Mouse (Mus musculus) hindbrain, embryonic 15.5 days (tissue): ENCODE measurements around the gene 4930442H23Rik. TPM values are rescaled to one million over a fixed set of nuclear protein-coding genes. Genes with fewer than 3 reads are reported as not detected.

Experiments used
- polyA plus RNA-seq: library from polyadenylated mRNA; unstranded; fragments of >200 nt; fragmentation: Nextera tagmentation; extraction: Ambion mirVana; gene quantifications from 2 replicates; pipeline ENCODE4 v1.2.1, GENCODE M21; 2015

4930442H23Rik gene
- polyA plus RNA-seq, 1 experiment from 2014 or later: 0.31 TPM

Other genes starting within 250 kb of the 4930442H23Rik start
- 19.1 and 21.4 TPM in 2 replicates for gene Gng7, start 168.9 kb downstream of the 4930442H23Rik start, polyA plus RNA-seq
- 71.6 and 81.6 TPM in 2 replicates for gene Diras1, start 158.2 kb downstream of the 4930442H23Rik start, polyA plus RNA-seq
- 46.3 and 53.0 TPM in 2 replicates for gene Slc39a3, start 146.4 kb downstream of the 4930442H23Rik start, polyA plus RNA-seq
- gene Sgta, start 123.7 kb downstream of the 4930442H23Rik start, polyA plus RNA-seq: 310 and 331 TPM in 2 replicates
- gene Thop1, start 113.8 kb downstream of the 4930442H23Rik start, polyA plus RNA-seq: 51.2 and 51.3 TPM in 2 replicates
- gene Creb3l3, start 85.0 kb downstream of the 4930442H23Rik start, polyA plus RNA-seq: 0.30 and 0.39 TPM in 2 replicates
- gene Map2k2, start 77.9 kb downstream of the 4930442H23Rik start, polyA plus RNA-seq: 248 and 259 TPM in 2 replicates
- gene Zbtb7a, start 48.6 kb downstream of the 4930442H23Rik start, polyA plus RNA-seq: 15.3 and 16.2 TPM in 2 replicates
- 52.2 and 61.2 TPM in 2 replicates for gene Pias4, start 15.9 kb downstream of the 4930442H23Rik start, polyA plus RNA-seq
- 532 and 536 TPM in 2 replicates for gene Eef2, start 7.2 kb downstream of the 4930442H23Rik start, polyA plus RNA-seq
- gene Dapk3, start 844 bp downstream of the 4930442H23Rik start, polyA plus RNA-seq: 69.7 and 70.1 TPM in 2 replicates
- 0.10 TPM in 1 of 2 replicates, not detected in the other for gene Nmrk2, start 18.2 kb upstream of the 4930442H23Rik start, polyA plus RNA-seq
- 80.6 and 85.5 TPM in 2 replicates for gene Atcay, start 47.0 kb upstream of the 4930442H23Rik start, polyA plus RNA-seq
- 30.3 and 34.0 TPM in 2 replicates for gene Zfr2, start 49.3 kb upstream of the 4930442H23Rik start, polyA plus RNA-seq
- gene Matk, start 69.1 kb upstream of the 4930442H23Rik start, polyA plus RNA-seq: 43.8 and 49.7 TPM in 2 replicates
- gene Mrpl54, start 83.1 kb upstream of the 4930442H23Rik start, polyA plus RNA-seq: 121 and 144 TPM in 2 replicates
- gene Apba3, start 83.1 kb upstream of the 4930442H23Rik start, polyA plus RNA-seq: 38.3 and 38.6 TPM in 2 replicates
- gene Tjp3, start 107.7 kb upstream of the 4930442H23Rik start, polyA plus RNA-seq: 5.9 and 6.2 TPM in 2 replicates
- gene Pip5k1c, start 109.1 kb upstream of the 4930442H23Rik start, polyA plus RNA-seq: 130 and 151 TPM in 2 replicates
- gene Cactin, start 137.3 kb upstream of the 4930442H23Rik start, polyA plus RNA-seq: 33.8 and 35.1 TPM in 2 replicates
- 4.7 and 5.2 TPM in 2 replicates for gene Tbxa2r, start 144.9 kb upstream of the 4930442H23Rik start, polyA plus RNA-seq
- not detected in 2 replicates for gene Gipc3, start 159.4 kb upstream of the 4930442H23Rik start, polyA plus RNA-seq
- 39.0 and 39.9 TPM in 2 replicates for gene Hmg20b, start 166.6 kb upstream of the 4930442H23Rik start, polyA plus RNA-seq
- gene Mfsd12, start 173.6 kb upstream of the 4930442H23Rik start, polyA plus RNA-seq: 21.0 and 21.1 TPM in 2 replicates
- 1.1 TPM in 2 replicates for gene 4930404N11Rik, start 182.0 kb upstream of the 4930442H23Rik start, polyA plus RNA-seq
- 147 and 152 TPM in 2 replicates for gene Fzr1, start 194.7 kb upstream of the 4930442H23Rik start, polyA plus RNA-seq
- 92.2 and 94.0 TPM in 2 replicates for gene Dohh, start 200.6 kb upstream of the 4930442H23Rik start, polyA plus RNA-seq
- 6.2 and 6.6 TPM in 2 replicates for gene Gm48551, start 200.6 kb upstream of the 4930442H23Rik start, polyA plus RNA-seq
- gene Gm48552, start 205.2 kb upstream of the 4930442H23Rik start, polyA plus RNA-seq: 2.1 and 2.7 TPM in 2 replicates
- gene Smim24, start 209.2 kb upstream of the 4930442H23Rik start, polyA plus RNA-seq: 1.4 and 1.8 TPM in 2 replicates